Mouse (Mus musculus): ENCODE data around the gene Baz1a. TPM values are rescaled to one million over a fixed set of nuclear protein-coding genes. Genes with fewer than 3 reads are reported as not detected.

The Baz1a gene
- polyA plus RNA-seq, 1 experiment from 2014 or later, result 1.9 TPM

DNA sequence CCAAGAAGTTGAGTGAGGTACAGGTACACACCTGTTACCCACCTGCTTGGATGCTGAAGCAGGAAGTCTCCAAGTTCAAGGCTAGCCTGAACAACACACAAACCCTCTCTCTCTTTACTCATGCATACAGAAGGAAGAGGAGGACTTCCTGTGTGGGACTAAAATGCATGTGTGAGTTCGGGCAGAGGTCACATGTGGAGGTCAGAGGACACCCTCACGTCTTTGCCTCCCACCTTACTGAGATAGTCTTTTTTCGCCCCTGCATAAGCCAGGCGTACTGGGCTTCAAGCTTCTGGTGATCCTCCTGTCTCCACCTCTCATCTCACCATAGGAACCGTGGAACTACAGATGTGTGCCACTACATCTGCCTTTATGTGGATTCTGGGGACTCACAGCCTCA is 15.7 kb downstream of the Baz1a start:
- 80% methylated on average over 5 of the region's 5 CpGs for WGBS
- no peak for ATAC-seq

DNA sequence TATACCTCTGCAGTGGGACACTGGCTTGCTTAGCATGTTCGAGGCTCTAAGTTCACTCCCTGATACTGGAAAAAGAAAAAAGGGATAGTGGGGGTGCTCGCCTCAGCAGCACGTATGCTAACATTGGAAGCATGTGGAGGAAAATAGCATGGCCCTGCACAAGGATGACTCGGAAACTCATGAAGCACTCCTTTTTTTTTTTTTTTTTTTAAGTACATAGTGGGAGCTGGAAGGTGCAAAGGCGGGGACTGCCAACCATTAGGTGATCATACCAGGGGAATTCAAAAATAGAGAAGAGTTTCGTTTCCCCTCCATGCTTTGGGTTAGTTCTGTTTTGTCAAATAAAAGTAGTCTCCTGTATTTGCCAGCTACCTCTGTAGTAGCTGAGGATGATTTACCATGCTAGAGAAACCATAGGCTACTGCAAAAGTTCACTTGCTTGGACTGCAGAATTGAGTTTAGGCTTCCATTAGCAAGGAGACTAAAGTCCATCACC is 17.1 kb downstream of the Baz1a start:
- Histone ChIP-seq H3K27me3 (ENCODE audit: control insufficient read depth, insufficient read depth, low read depth, low read length) (no peaks in the 10 kb centered on the region), H3K27ac (ENCODE audit: low read length) (no peak overlapping the region), H3K4me1 (ENCODE audit: control insufficient read depth, insufficient read depth, low read length) (no peaks in the 10 kb centered on the region), H3K9ac (ENCODE audit: low read depth, low read length) (no peak overlapping the region), H3K9me3 (replicated peaks; ENCODE audit: control insufficient read depth, low read length, poor library complexity, severe bottlenecking) (no peaks in the 10 kb centered on the region), H3K4me2 (ENCODE audit: low read length) (no peak overlapping the region), H3K4me3 (ENCODE audit: low read depth, low read length) (no peak overlapping the region), H3K36me3 (ENCODE audit: control insufficient read depth, insufficient read depth, low read length) (no peaks in the 10 kb centered on the region)
- 89% methylated on average over 6 of the region's 6 CpGs for WGBS
- ATAC-seq, result no peak

More for the DNA sequence above, 15.7 kb downstream of the Baz1a start:
- no peak overlapping the region for H3K4me2 ChIP-seq (ENCODE audit: low read length)
- H3K36me3 ChIP-seq (ENCODE audit: control insufficient read depth, insufficient read depth, low read length), result no peaks in the 10 kb centered on the region
- no peaks in the 10 kb centered on the region for H3K27me3 ChIP-seq (ENCODE audit: control insufficient read depth, insufficient read depth, low read depth, low read length)
- no peak overlapping the region for H3K9ac ChIP-seq (ENCODE audit: low read depth, low read length)
- H3K4me3 ChIP-seq (ENCODE audit: low read depth, low read length), result no peak overlapping the region
- no peaks in the 10 kb centered on the region for H3K4me1 ChIP-seq (ENCODE audit: control insufficient read depth, insufficient read depth, low read length)
- no peaks in the 10 kb centered on the region for H3K9me3 ChIP-seq (replicated peaks; ENCODE audit: control insufficient read depth, low read length, poor library complexity, severe bottlenecking)
- H3K27ac ChIP-seq (ENCODE audit: low read length), result no peak overlapping the region

DNA sequence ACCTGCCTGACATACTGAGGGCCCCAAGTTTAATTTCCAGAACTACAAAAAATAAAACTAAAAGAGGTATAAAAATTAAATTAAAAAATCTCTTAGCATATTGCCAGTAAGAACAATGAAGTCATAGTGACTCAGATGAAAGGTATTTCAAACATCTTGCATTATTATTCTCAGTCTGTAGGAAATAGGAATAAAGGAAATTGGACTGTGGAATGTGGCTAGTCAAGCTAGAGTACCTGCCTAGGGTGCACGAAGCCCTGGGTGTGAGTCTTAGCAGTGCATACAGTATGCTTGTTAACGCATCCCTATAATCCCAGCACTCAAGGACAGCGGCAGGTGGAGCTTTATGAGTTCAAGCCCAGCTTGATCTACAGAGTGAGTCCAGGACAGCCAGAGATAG is 18.2 kb downstream of the Baz1a start:
- no peak overlapping the region for H3K4me3 ChIP-seq (ENCODE audit: low read depth, low read length)
- H3K27ac ChIP-seq (ENCODE audit: low read length), result no peak overlapping the region
- H3K27me3 ChIP-seq (ENCODE audit: control insufficient read depth, insufficient read depth, low read depth, low read length), result no peaks in the 10 kb centered on the region
- H3K4me1 ChIP-seq (ENCODE audit: control insufficient read depth, insufficient read depth, low read length), result no peaks in the 10 kb centered on the region
- no peak overlapping the region for H3K4me2 ChIP-seq (ENCODE audit: low read length)
- H3K36me3 ChIP-seq (ENCODE audit: control insufficient read depth, insufficient read depth, low read length), result no peaks in the 10 kb centered on the region
- no peaks in the 10 kb centered on the region for H3K9me3 ChIP-seq (replicated peaks; ENCODE audit: control insufficient read depth, low read length, poor library complexity, severe bottlenecking)
- WGBS, result 75% methylated on average over 3 of the region's 3 CpGs
- ATAC-seq, result no peak
- H3K9ac ChIP-seq (ENCODE audit: low read depth, low read length), result no peak overlapping the region

DNA sequence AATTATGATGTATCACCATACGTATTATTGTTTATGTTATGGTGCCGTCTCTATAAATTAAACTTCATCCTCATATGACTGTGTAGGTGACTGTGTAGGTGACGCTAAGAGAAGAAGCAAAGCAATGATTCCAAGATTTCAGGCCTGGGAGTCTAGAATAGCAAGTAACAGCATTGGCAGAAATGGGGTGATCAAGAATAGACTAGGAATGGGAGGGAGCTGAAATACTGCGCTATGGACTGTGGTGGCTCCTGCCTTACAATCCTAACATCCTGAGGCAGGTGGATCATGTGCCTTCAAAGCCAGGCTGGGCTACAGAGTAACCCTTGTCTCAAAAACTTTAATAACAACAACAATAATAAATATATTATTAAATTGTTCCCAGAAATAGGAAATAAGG is 19.7 kb downstream of the Baz1a start:
- ATAC-seq, result no peak
- Histone ChIP-seq H3K27ac (ENCODE audit: low read length) (no peak overlapping the region), H3K4me3 (ENCODE audit: low read depth, low read length) (no peak overlapping the region), H3K9ac (ENCODE audit: low read depth, low read length) (no peak overlapping the region), H3K9me3 (replicated peaks; ENCODE audit: control insufficient read depth, low read length, poor library complexity, severe bottlenecking) (no peaks in the 10 kb centered on the region), H3K4me1 (ENCODE audit: control insufficient read depth, insufficient read depth, low read length) (no peaks in the 10 kb centered on the region), H3K36me3 (ENCODE audit: control insufficient read depth, insufficient read depth, low read length) (no peaks in the 10 kb centered on the region), H3K27me3 (ENCODE audit: control insufficient read depth, insufficient read depth, low read depth, low read length) (no peaks in the 10 kb centered on the region), H3K4me2 (ENCODE audit: low read length) (no peak overlapping the region)
- WGBS, result 92% methylated on average over 4 of the region's 4 CpGs

DNA sequence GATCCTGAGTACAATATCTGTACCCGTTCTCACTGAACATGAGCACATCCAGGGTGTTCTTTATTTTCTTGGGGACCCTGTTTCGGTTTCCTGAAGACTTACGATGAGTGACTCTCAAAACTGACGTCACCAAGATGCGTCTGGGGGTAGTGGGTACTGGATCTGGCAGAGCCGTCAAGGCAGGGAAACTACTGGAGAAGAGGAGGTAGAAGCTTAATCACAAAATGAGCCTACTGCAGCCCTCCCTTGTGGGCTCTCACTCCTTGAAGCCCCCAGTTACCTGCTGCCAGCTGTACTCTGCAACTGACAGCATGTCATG is 20.1 kb downstream of the Baz1a start:
- H3K9me3 ChIP-seq (replicated peaks; ENCODE audit: control insufficient read depth, low read length, poor library complexity, severe bottlenecking), result no peaks in the 10 kb centered on the region
- no peaks in the 10 kb centered on the region for H3K4me1 ChIP-seq (ENCODE audit: control insufficient read depth, insufficient read depth, low read length)
- H3K4me2 ChIP-seq (ENCODE audit: low read length), result no peak overlapping the region
- no peak overlapping the region for H3K4me3 ChIP-seq (ENCODE audit: low read depth, low read length)
- no peaks in the 10 kb centered on the region for H3K36me3 ChIP-seq (ENCODE audit: control insufficient read depth, insufficient read depth, low read length)
- H3K27me3 ChIP-seq (ENCODE audit: control insufficient read depth, insufficient read depth, low read depth, low read length), result no peaks in the 10 kb centered on the region
- H3K9ac ChIP-seq (ENCODE audit: low read depth, low read length), result no peak overlapping the region
- WGBS, result 80% methylated on average over 6 of the region's 6 CpGs
- no peak for ATAC-seq
- H3K27ac ChIP-seq (ENCODE audit: low read length), result no peak overlapping the region

DNA sequence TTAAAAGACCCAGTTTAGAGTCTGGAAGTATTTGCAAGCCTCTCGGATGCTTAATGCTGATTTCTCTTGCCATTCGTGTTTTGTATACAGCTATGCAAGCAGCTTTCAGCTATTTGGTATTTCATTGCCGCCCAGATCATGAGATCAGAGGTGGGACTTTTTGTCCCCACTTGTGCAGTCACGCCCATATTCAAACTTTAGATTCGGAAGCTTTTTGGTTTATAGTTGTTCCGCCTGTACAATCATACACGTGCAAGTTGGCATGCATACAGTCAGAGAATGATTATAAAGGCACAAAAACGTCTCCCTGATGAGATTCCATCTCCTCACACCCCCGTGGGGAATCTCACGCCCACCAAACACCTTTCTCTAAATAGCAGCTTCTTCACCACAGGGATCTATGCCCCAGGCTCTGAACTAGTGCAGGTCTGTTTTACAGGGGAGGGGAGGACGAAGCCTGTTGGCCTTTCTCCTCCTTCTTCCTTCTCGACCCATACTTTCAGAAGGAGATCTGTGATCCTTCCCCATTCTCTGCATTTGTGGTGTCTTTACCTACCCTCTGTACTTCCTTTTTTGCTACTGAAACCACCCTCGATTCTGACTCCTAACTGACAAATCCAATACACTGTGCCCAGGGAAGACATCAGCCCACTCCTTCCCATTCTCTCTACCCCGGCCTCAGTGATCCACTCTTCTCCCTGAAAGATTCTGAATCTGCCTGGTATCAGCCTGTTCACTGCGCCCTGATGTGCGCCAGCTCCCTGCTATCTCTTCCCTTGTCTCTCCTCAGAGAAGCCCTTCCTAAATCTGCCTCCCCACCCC is 20.7 kb downstream of the Baz1a start:
- Histone ChIP-seq H3K4me1 (ENCODE audit: control insufficient read depth, insufficient read depth, low read length) (no peaks in the 10 kb centered on the region), H3K36me3 (ENCODE audit: control insufficient read depth, insufficient read depth, low read length) (no peaks in the 10 kb centered on the region), H3K4me2 (ENCODE audit: low read length) (no peak overlapping the region), H3K4me3 (ENCODE audit: low read depth, low read length) (no peak overlapping the region), H3K9ac (ENCODE audit: low read depth, low read length) (no peak overlapping the region), H3K27me3 (ENCODE audit: control insufficient read depth, insufficient read depth, low read depth, low read length) (no peaks in the 10 kb centered on the region), H3K9me3 (replicated peaks; ENCODE audit: control insufficient read depth, low read length, poor library complexity, severe bottlenecking) (no peaks in the 10 kb centered on the region), H3K27ac (ENCODE audit: low read length) (no peak overlapping the region)
- WGBS, result 77% methylated on average over 16 of the region's 16 CpGs
- no peak for ATAC-seq

DNA sequence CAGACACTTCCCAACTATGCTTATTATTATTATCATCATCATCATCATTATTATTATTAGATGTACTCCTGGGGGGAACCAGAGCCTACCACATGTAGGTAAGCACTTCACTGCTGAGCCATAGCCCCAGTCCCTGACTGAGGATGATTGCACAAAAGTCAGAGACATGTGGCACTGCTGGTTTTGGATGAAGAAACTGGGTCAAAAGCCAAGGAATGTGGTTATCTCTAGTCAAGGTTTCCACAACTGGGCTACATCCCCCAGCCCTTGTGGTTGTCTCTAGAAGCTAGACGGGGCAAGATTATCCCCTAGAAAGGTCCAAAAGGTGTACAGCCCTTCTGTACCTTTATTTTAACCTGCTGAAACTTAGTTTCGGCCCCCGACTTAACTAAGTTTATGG is 21.3 kb downstream of the Baz1a start:
- no peaks in the 10 kb centered on the region for H3K9me3 ChIP-seq (replicated peaks; ENCODE audit: control insufficient read depth, low read length, poor library complexity, severe bottlenecking)
- no peaks in the 10 kb centered on the region for H3K36me3 ChIP-seq (ENCODE audit: control insufficient read depth, insufficient read depth, low read length)
- 96% methylated on average over 3 of the region's 3 CpGs for WGBS
- ATAC-seq, result no peak
- no peaks in the 10 kb centered on the region for H3K4me1 ChIP-seq (ENCODE audit: control insufficient read depth, insufficient read depth, low read length)
- H3K27me3 ChIP-seq (ENCODE audit: control insufficient read depth, insufficient read depth, low read depth, low read length), result no peaks in the 10 kb centered on the region
- no peak overlapping the region for H3K9ac ChIP-seq (ENCODE audit: low read depth, low read length)
- no peak overlapping the region for H3K27ac ChIP-seq (ENCODE audit: low read length)
- H3K4me3 ChIP-seq (ENCODE audit: low read depth, low read length), result no peak overlapping the region
- H3K4me2 ChIP-seq (ENCODE audit: low read length), result no peak overlapping the region

DNA sequence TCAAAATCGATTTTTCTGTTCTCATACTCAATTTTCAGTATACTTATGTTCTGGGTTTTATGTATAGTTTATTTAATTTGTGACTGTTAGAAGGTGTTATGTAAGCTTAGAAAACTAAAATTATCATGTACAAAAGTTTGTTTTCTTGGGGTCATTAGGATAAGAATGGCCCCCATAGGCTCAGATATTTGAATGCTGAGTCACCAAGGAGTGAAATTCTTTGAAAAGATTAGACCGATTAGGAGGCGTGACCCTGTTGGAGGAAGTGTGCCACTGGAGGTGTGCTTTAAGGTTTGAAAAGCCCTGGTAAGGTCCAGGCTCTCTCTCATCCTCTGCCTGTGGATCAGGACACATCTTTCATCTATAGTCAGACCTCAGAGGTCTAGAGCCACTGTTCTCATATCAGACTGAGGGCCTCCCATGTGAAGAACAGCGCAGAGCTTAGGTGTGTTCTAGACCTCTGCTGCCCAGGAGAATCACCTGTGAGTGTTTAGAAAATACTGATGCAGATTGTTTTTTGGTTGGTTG is 25.8 kb downstream of the Baz1a start:
- Histone ChIP-seq H3K27me3 (ENCODE audit: control insufficient read depth, insufficient read depth, low read depth, low read length) (no peaks in the 10 kb centered on the region), H3K9ac (ENCODE audit: low read depth, low read length) (no peak overlapping the region), H3K4me2 (ENCODE audit: low read length) (no peak overlapping the region), H3K4me1 (ENCODE audit: control insufficient read depth, insufficient read depth, low read length) (peaks cover 7% of the 10 kb centered on the region), H3K27ac (ENCODE audit: low read length) (no peak overlapping the region), H3K9me3 (replicated peaks; ENCODE audit: control insufficient read depth, low read length, poor library complexity, severe bottlenecking) (no peaks in the 10 kb centered on the region), H3K4me3 (ENCODE audit: low read depth, low read length) (no peak overlapping the region), H3K36me3 (ENCODE audit: control insufficient read depth, insufficient read depth, low read length) (no peaks in the 10 kb centered on the region)
- no peak for ATAC-seq
- 74% methylated on average over 4 of the region's 4 CpGs for WGBS

DNA sequence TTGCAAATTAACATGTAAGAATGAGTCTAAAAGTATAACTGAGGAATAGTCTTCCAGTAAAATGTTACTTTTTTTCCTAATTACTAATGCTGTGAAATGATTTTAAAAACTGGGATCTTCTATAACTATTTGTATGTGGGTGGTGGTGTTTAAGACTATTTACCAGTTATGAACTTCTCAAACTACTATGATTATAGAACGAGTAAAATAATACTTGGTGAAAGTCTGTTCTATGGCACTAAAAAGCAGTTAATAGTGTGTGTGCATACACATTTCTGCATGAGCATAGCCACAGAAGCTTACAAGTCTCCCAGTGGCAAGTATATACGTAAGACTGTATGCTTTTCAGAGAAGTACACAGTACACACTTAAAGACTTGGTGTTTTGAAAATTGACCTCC is 27.0 kb downstream of the Baz1a start:
- 90% methylated on average over 2 of the region's 2 CpGs for WGBS
- Histone ChIP-seq H3K4me3 (ENCODE audit: low read depth, low read length) (no peak overlapping the region), H3K9me3 (replicated peaks; ENCODE audit: control insufficient read depth, low read length, poor library complexity, severe bottlenecking) (no peaks in the 10 kb centered on the region), H3K36me3 (ENCODE audit: control insufficient read depth, insufficient read depth, low read length) (no peaks in the 10 kb centered on the region), H3K27ac (ENCODE audit: low read length) (no peak overlapping the region), H3K4me2 (ENCODE audit: low read length) (no peak overlapping the region), H3K27me3 (ENCODE audit: control insufficient read depth, insufficient read depth, low read depth, low read length) (no peaks in the 10 kb centered on the region), H3K9ac (ENCODE audit: low read depth, low read length) (no peak overlapping the region), H3K4me1 (ENCODE audit: control insufficient read depth, insufficient read depth, low read length) (peaks cover 7% of the 10 kb centered on the region)
- ATAC-seq, result no peak

Data from midbrain, embryonic 16.5 days (tissue).